Mouse (Mus musculus): ENCODE data around the gene Ntsr2.

DNA sequence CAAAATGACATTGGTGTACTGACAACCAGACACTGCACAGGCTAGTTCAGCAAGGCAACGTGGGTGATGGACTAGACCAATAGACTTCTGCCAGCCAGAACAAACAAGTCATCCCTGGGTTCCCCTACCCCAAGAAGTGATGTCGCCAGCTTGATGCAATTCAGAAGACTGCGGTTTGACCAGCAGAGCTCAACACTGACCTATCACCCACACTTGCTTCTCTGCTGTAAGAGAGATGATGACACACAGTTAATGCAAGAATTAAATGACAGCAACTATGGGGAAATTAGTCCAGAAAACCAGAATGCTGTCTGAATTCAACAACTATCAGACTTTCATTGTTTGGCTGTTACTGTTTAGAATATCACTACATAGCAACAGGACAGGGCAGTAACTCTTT, 33.0 kb upstream of the Ntsr2 start:
- TF ChIP-seq CTCF (IDR thresholded peaks at IDR 0.05; ENCODE audit: low read depth) (no peak), EP300 (IDR thresholded peaks at IDR 0.05; ENCODE audit: low read depth) (peak; percentile 48; the same call in 1 of the 2 replicates)
